Mouse (Mus musculus): ENCODE results near the gene Pbp2. TPM values are rescaled to one million over a fixed set of nuclear protein-coding genes. Genes with fewer than 3 reads are reported as not detected.

Pbp2 gene
- polyA plus RNA-seq (2015; fragmentation: Nextera tagmentation; extraction: Ambion mirVana): not detected in 2 replicates

GRCm38 (mm10) chr6:135310305-135310704, at the start of gene Pbp2:
Gene Pbp2, minus strand, starts transcription at chr6:135310405.
- Histone ChIP-seq H3K4me2 (no peak within 1 kb of the TSS), H3K9me3 (replicated peaks) (no peaks in the 10 kb centered on the region; the same call in 1 of the 2 replicates), H3K4me1 (replicated peaks) (no peaks in the 10 kb centered on the region), H3K27me3 (no peaks in the 10 kb centered on the region), H3K9ac (no peak within 1 kb of the TSS), H3K36me3 (no peaks in the 10 kb centered on the region), H3K4me3 (replicated peaks) (no peak within 1 kb of the TSS), H3K27ac (no peak within 1 kb of the TSS)
- 87% methylated on average over 9 of the region's 9 CpGs for WGBS (ENCODE audit: insufficient replicate concordance)
- ATAC-seq (ENCODE audit: low read depth) (no peak), DNase-seq (no peak)

DNA sequence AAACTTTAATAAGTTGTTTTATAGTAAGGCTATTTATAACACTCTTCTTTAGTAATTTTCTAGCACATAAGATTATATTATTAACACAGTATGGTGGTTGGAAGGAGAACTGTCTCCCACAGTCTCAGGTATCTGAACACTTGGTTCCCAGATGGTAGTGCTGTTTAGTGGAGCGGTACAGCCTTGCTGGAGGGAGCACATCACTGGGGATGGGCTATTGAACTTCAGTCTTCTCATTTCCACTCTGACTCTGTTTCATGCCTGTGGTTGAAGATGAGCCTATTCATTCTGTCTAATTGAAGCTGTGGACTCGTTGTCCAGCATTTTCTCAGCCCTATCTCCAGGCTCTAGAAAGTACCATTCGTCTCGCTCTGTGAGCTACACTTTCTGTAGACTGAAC, 44.7 kb upstream of the Pbp2 start:
- WGBS (ENCODE audit: insufficient replicate concordance): 69% methylated on average over 4 of the region's 4 CpGs
- H3K27me3 ChIP-seq: no peaks in the 10 kb centered on the region

DNA sequence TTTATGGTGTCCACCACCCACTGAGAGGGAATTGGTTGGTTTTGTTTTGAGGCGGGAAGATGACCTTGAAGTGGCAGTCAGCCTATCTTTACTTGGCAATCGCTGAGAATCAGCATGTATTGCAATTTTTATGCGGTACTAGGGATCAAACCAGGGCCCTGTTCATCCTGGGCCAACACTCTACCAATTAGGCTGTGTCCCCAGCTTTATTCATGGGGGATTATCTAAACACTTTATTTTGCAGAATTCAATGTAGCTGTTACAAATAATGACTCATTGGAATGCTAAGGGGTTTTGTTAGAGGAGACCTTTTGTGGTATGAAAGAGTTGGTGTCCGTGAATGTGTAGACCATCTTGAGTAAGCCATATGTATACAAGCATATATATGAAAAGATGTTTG, 42.3 kb upstream of the Pbp2 start:
- H3K27ac ChIP-seq: no peak overlapping the region
- no peaks in the 10 kb centered on the region for H3K9me3 ChIP-seq (replicated peaks)
- WGBS (ENCODE audit: insufficient replicate concordance): 67% methylated on average over 4 of the region's 4 CpGs
- no peaks in the 10 kb centered on the region for H3K4me1 ChIP-seq (replicated peaks)
- DNase-seq (no peak), ATAC-seq (ENCODE audit: low read depth) (no peak)
- H3K4me2 ChIP-seq: no peak overlapping the region
- no peak overlapping the region for H3K9ac ChIP-seq
- H3K4me3 ChIP-seq (replicated peaks): no peak overlapping the region
- no peaks in the 10 kb centered on the region for H3K27me3 ChIP-seq
- no peaks in the 10 kb centered on the region for H3K36me3 ChIP-seq

More for the DNA sequence above, 44.7 kb upstream of the Pbp2 start:
- H3K27ac ChIP-seq: no peak overlapping the region
- ATAC-seq (ENCODE audit: low read depth) (no peak), DNase-seq (no peak)
- no peaks in the 10 kb centered on the region for H3K36me3 ChIP-seq
- no peak overlapping the region for H3K4me2 ChIP-seq
- no peaks in the 10 kb centered on the region for H3K4me1 ChIP-seq (replicated peaks)
- H3K4me3 ChIP-seq (replicated peaks): no peak overlapping the region
- no peaks in the 10 kb centered on the region for H3K9me3 ChIP-seq (replicated peaks)
- no peak overlapping the region for H3K9ac ChIP-seq

GRCm38 (mm10) chr6:135351638-135352302, 41.6 kb upstream of the Pbp2 start:
- H3K27ac ChIP-seq: no peak overlapping the region
- ATAC-seq (ENCODE audit: low read depth) (no peak), DNase-seq (no peak)
- no peaks in the 10 kb centered on the region for H3K4me1 ChIP-seq (replicated peaks)
- H3K4me3 ChIP-seq (replicated peaks): no peak overlapping the region
- no peaks in the 10 kb centered on the region for H3K27me3 ChIP-seq
- WGBS (ENCODE audit: insufficient replicate concordance): 61% methylated on average over 8 of the region's 8 CpGs
- no peaks in the 10 kb centered on the region for H3K36me3 ChIP-seq
- H3K9me3 ChIP-seq (replicated peaks): no peaks in the 10 kb centered on the region
- H3K4me2 ChIP-seq: no peak overlapping the region
- H3K9ac ChIP-seq: no peak overlapping the region

DNA sequence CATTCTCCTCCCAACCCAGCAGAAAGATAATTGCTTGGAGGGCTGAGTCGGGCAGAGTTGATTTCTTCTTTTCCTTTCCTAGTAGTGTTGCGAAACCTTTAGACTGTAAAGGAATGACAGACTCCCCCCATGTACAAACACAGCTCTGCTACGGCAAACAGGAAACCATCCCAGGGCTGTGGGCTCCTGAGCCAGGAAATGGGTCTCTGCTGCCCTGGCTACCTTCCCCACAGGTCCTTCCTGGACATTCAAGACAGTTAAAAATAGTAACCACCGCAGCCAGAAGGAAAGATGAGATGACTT, 30.8 kb upstream of the Pbp2 start:
- Histone ChIP-seq H3K4me3 (replicated peaks) (no peak overlapping the region), H3K27me3 (no peaks in the 10 kb centered on the region), H3K27ac (no peak overlapping the region), H3K9me3 (replicated peaks) (no peaks in the 10 kb centered on the region), H3K4me2 (no peak overlapping the region), H3K36me3 (no peaks in the 10 kb centered on the region), H3K9ac (no peak overlapping the region), H3K4me1 (replicated peaks) (peaks cover 15% of the 10 kb centered on the region)
- DNase-seq (no peak), ATAC-seq (ENCODE audit: low read depth) (peak; percentile 47; the same call in 1 of the 2 replicates)
- 5% methylated on average over 4 of the region's 4 CpGs for WGBS (ENCODE audit: insufficient replicate concordance)

- peak; percentile 45 for ATAC-seq (ENCODE audit: low read depth)
- H3K27me3 ChIP-seq: no peaks in the 10 kb centered on the region
- no peak overlapping the region for H3K4me3 ChIP-seq (replicated peaks)
- DNase-seq: no peak
- peak overlapping the region; percentile 37; the same call in 1 of the 2 replicates for H3K27ac ChIP-seq
- no peaks in the 10 kb centered on the region for H3K9me3 ChIP-seq (replicated peaks)
- no peak overlapping the region for H3K9ac ChIP-seq
- WGBS (ENCODE audit: insufficient replicate concordance): 43% methylated on average over 9 of the region's 9 CpGs
- H3K36me3 ChIP-seq: no peaks in the 10 kb centered on the region
- H3K4me1 ChIP-seq (replicated peaks): peaks cover 15% of the 10 kb centered on the region
- H3K4me2 ChIP-seq: no peak overlapping the region
These were observed 30.3 kb upstream of the Pbp2 start for GRCm38 (mm10) chr6:135340355-135341075.

DNA sequence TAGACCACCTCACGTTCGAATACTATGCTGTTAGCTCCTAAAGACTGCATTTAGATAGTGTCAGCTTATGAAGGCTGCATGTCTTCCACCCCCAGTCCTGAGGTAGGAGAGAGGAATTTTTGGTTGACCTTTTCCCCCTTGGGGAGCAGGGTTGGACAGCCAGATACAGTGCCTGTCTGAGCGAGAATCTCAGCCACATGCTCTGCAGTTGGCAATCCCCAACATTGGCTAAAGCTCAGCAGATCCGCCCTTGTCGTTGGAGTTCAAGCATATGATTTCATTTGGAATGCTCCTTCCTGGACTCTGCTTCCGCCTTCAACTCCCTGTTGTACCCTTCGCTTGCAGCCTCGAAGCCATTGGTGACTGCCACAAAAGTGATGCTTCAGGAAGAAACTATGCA, 26.2 kb upstream of the Pbp2 start:
- Histone ChIP-seq H3K4me1 (replicated peaks) (peaks cover 13% of the 10 kb centered on the region), H3K4me3 (replicated peaks) (no peak overlapping the region), H3K27ac (no peak overlapping the region), H3K9me3 (replicated peaks) (no peaks in the 10 kb centered on the region), H3K9ac (no peak overlapping the region), H3K4me2 (no peak overlapping the region), H3K36me3 (no peaks in the 10 kb centered on the region), H3K27me3 (no peaks in the 10 kb centered on the region)
- 64% methylated on average over 8 of the region's 8 CpGs for WGBS (ENCODE audit: insufficient replicate concordance)
- ATAC-seq (ENCODE audit: low read depth) (no peak), DNase-seq (no peak)

DNA sequence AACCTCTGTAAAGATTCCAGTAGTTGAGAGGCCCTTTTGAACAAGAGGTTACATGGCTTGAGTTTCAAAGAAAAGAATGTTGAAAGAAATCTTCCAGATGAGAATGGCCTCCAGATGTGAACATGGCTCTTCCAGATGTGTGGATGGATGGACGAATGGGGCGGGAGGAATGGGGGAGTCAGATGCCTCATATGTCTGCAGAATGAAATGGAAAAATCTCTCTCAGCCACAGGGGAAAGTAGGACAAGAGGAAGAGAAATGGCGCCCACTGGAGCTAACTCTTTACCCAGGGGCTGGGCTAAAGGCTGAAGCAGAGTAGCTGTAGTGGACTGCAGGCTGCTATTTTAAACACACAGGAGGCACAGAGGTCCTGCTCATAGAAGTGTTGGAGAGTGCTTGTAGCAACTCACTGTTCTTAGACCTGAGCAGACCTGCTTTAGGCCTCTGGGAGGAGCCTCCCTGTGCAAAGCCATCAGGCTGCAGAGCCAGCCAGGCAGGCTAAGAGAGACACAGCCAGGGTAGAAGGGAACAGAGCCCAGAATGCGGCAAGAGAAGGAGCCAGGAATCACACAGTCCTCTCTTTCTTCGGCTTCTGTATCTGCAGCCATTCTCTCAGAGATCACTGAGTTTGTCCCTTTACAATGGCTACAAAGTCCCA, 23.9 kb upstream of the Pbp2 start:
- Histone ChIP-seq H3K36me3 (no peaks in the 10 kb centered on the region), H3K27ac (no peak overlapping the region), H3K9me3 (replicated peaks) (no peaks in the 10 kb centered on the region), H3K4me2 (no peak overlapping the region), H3K27me3 (no peaks in the 10 kb centered on the region), H3K4me1 (replicated peaks) (peaks cover 5% of the 10 kb centered on the region; the same call in 1 of the 2 replicates), H3K9ac (no peak overlapping the region), H3K4me3 (replicated peaks) (no peak overlapping the region)
- WGBS (ENCODE audit: insufficient replicate concordance): 59% methylated on average over 5 of the region's 5 CpGs
- ATAC-seq (ENCODE audit: low read depth) (no peak), DNase-seq (no peak)

GRCm38 (mm10) chr6:135332737-135333281, 22.6 kb upstream of the Pbp2 start:
- 39% methylated on average over 10 of the region's 10 CpGs for WGBS (ENCODE audit: insufficient replicate concordance)
- no peak overlapping the region for H3K27ac ChIP-seq
- no peak overlapping the region for H3K9ac ChIP-seq
- H3K36me3 ChIP-seq: no peaks in the 10 kb centered on the region
- H3K4me2 ChIP-seq: no peak overlapping the region
- no peaks in the 10 kb centered on the region for H3K27me3 ChIP-seq
- no peaks in the 10 kb centered on the region for H3K9me3 ChIP-seq (replicated peaks)
- no peak for DNase-seq
- H3K4me3 ChIP-seq (replicated peaks): no peak overlapping the region
- ATAC-seq (ENCODE audit: low read depth): no peak
- peaks cover 4% of the 10 kb centered on the region; the same call in 1 of the 2 replicates for H3K4me1 ChIP-seq (replicated peaks)

DNA sequence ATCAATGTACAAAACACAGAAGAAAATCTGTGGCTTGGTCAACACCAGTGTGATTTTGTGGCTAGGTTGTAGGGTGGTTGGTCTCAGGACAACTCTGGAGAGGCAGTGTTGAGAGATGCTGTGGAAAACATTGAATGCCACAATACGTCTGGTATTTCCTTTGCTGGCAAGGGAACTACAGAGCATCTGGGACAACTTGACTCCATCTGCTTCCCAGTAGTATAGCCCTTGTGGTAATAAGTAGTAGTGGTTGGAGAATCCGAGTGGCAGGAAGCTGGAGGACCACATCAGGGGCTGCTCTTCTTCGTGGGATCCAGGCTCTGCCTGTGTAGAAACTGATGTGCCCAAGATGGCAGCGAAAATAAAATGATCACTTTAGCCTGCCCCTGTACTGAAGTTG, 21.7 kb upstream of the Pbp2 start:
- ATAC-seq (ENCODE audit: low read depth) (no peak), DNase-seq (no peak)
- H3K9me3 ChIP-seq (replicated peaks): no peaks in the 10 kb centered on the region
- H3K4me3 ChIP-seq (replicated peaks): no peak overlapping the region
- peaks cover 4% of the 10 kb centered on the region; the same call in 1 of the 2 replicates for H3K4me1 ChIP-seq (replicated peaks)
- H3K27ac ChIP-seq: no peak overlapping the region
- no peak overlapping the region for H3K9ac ChIP-seq
- H3K36me3 ChIP-seq: no peaks in the 10 kb centered on the region
- H3K27me3 ChIP-seq: no peaks in the 10 kb centered on the region
- no peak overlapping the region for H3K4me2 ChIP-seq
- WGBS (ENCODE audit: insufficient replicate concordance): 45% methylated on average over 4 of the region's 4 CpGs

DNA sequence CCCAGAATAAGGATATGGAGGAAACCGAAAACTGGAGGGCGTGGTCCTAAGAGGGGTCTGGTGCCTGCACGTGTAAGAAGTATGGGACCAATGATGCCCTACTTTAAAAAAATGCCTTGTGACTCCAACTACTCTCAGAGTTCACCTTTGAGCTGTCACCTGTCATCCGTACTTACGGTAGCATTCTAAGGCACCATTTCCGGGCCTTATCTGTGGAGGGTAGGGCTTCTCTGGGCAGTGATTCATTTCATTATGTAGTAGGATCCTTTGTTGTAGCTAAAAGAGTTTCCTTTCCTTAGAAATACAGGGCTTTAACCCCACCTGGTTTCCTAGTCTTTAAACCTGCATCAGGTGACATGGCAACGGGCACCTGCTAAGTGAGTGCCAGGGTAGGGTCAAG, 16.6 kb upstream of the Pbp2 start:
- peaks cover 8% of the 10 kb centered on the region; the same call in 1 of the 2 replicates for H3K4me1 ChIP-seq (replicated peaks)
- H3K27ac ChIP-seq: no peak overlapping the region
- H3K4me2 ChIP-seq: no peak overlapping the region
- WGBS (ENCODE audit: insufficient replicate concordance): 66% methylated on average over 7 of the region's 7 CpGs
- H3K36me3 ChIP-seq: no peaks in the 10 kb centered on the region
- DNase-seq: no peak
- peaks cover 13% of the 10 kb centered on the region for H3K27me3 ChIP-seq
- no peak overlapping the region for H3K9ac ChIP-seq
- H3K4me3 ChIP-seq (replicated peaks): no peak overlapping the region
- no peak for ATAC-seq (ENCODE audit: low read depth)
- no peaks in the 10 kb centered on the region for H3K9me3 ChIP-seq (replicated peaks)
